Mouse (Mus musculus) lung, postnatal 4 days (tissue): ENCODE data around the gene Eef2k.
A peak's percentile ranks its signal among the peaks of the same experiment; 100 is the strongest.

ENCODE experiments used
- DNase-seq, 2 experiments: peaks; one replicate each; pipeline ENCODE4 v3.0.0; 2021

Gene Eef2k

GRCm38 (mm10) chr7:120848831-120849512 is 6.3 kb downstream of the Eef2k start:
- DNase-seq = no peak

GRCm38 (mm10) chr7:120850165-120850564 is 7.5 kb downstream of the Eef2k start:
- no peak for DNase-seq

GRCm38 (mm10) chr7:120859854-120860253 is 17.2 kb downstream of the Eef2k start:
- DNase-seq = no peak

GRCm38 (mm10) chr7:120860799-120861487 is 18.3 kb downstream of the Eef2k start:
- DNase-seq = no peak

GRCm38 (mm10) chr7:120861488-120862047 is 18.9 kb downstream of the Eef2k start:
- DNase-seq = no peak

GRCm38 (mm10) chr7:120862196-120862595 is 19.6 kb downstream of the Eef2k start:
- no peak for DNase-seq

- DNase-seq = no peak
Observed at GRCm38 (mm10) chr7:120862626-120863025, 20.0 kb downstream of the Eef2k start.

GRCm38 (mm10) chr7:120863476-120863875 is 20.8 kb downstream of the Eef2k start:
- no peak for DNase-seq

GRCm38 (mm10) chr7:120865100-120865499 is 22.5 kb downstream of the Eef2k start:
- DNase-seq = peak; percentile 58 to 63

- peak; percentile 53 to 72 for DNase-seq
Observed at GRCm38 (mm10) chr7:120865832-120866231, 23.2 kb downstream of the Eef2k start.

- no peak for DNase-seq
Observed at GRCm38 (mm10) chr7:120866684-120867083, 24.1 kb downstream of the Eef2k start.

GRCm38 (mm10) chr7:120867720-120868119 is 25.1 kb downstream of the Eef2k start:
- DNase-seq = no peak

- no peak for DNase-seq
Observed at GRCm38 (mm10) chr7:120869883-120870282, 27.3 kb downstream of the Eef2k start.

- no peak for DNase-seq
Observed at GRCm38 (mm10) chr7:120870431-120871008, 27.9 kb downstream of the Eef2k start.

- no peak for DNase-seq
Observed at GRCm38 (mm10) chr7:120873083-120873482, 30.5 kb downstream of the Eef2k start.

- no peak for DNase-seq
Observed at GRCm38 (mm10) chr7:120874021-120874420, 31.4 kb downstream of the Eef2k start.

GRCm38 (mm10) chr7:120874764-120875539 is 32.3 kb downstream of the Eef2k start:
- DNase-seq = peak; percentile 48 to 65

GRCm38 (mm10) chr7:120875540-120876388 is 33.1 kb downstream of the Eef2k start:
- DNase-seq = no peak

- no peak for DNase-seq
Observed at GRCm38 (mm10) chr7:120878271-120878670, 35.6 kb downstream of the Eef2k start.

GRCm38 (mm10) chr7:120879972-120880371 is 37.3 kb downstream of the Eef2k start:
- DNase-seq = no peak

- DNase-seq = no peak
Observed at GRCm38 (mm10) chr7:120880770-120881169, 38.1 kb downstream of the Eef2k start.

GRCm38 (mm10) chr7:120881451-120881850 is 38.8 kb downstream of the Eef2k start:
- DNase-seq = no peak
